Mouse (Mus musculus): ENCODE measurements around the gene Akap12. TPM values are rescaled to one million over a fixed set of nuclear protein-coding genes. Genes with fewer than 3 reads are reported as not detected.

The Akap12 gene
- polyA plus RNA-seq, 1 experiment = 14.1 TPM

- H3K4me1 ChIP-seq (ENCODE audit: control insufficient read depth, insufficient read depth, insufficient read length, low read length) = no peaks in the 10 kb centered on the region
- no peak overlapping the region for H3K27ac ChIP-seq (replicated peaks; ENCODE audit: low read depth, low read length)
- no peak overlapping the region for H3K4me3 ChIP-seq (ENCODE audit: insufficient read depth, low read depth, low read length)
Observed at GRCm38 (mm10) chr10:4370105-4370504, 103.9 kb downstream of the Akap12 start.

- H3K4me1 ChIP-seq (ENCODE audit: control insufficient read depth, insufficient read depth, insufficient read length, low read length) = no peaks in the 10 kb centered on the region; the same call in 1 of the 2 replicates
- no peak overlapping the region for H3K4me3 ChIP-seq (ENCODE audit: insufficient read depth, low read depth, low read length)
- H3K27ac ChIP-seq (replicated peaks; ENCODE audit: low read depth, low read length) = no peak overlapping the region
Observed at GRCm38 (mm10) chr10:4372011-4372410, 105.8 kb downstream of the Akap12 start.

- Histone ChIP-seq H3K27ac (replicated peaks; ENCODE audit: low read depth, low read length) (no peak overlapping the region), H3K4me3 (ENCODE audit: insufficient read depth, low read depth, low read length) (no peak overlapping the region), H3K4me1 (ENCODE audit: control insufficient read depth, insufficient read depth, insufficient read length, low read length) (no peaks in the 10 kb centered on the region; the same call in 1 of the 2 replicates)
Observed at GRCm38 (mm10) chr10:4373558-4373957, 107.4 kb downstream of the Akap12 start.

GRCm38 (mm10) chr10:4374239-4374638, 108.1 kb downstream of the Akap12 start:
- H3K27ac ChIP-seq (replicated peaks; ENCODE audit: low read depth, low read length) = no peak overlapping the region
- no peaks in the 10 kb centered on the region; the same call in 1 of the 2 replicates for H3K4me1 ChIP-seq (ENCODE audit: control insufficient read depth, insufficient read depth, insufficient read length, low read length)

GRCm38 (mm10) chr10:4374734-4375133, 108.6 kb downstream of the Akap12 start:
- Histone ChIP-seq H3K4me3 (ENCODE audit: insufficient read depth, low read depth, low read length) (no peak overlapping the region), H3K27ac (replicated peaks; ENCODE audit: low read depth, low read length) (no peak overlapping the region), H3K4me1 (ENCODE audit: control insufficient read depth, insufficient read depth, insufficient read length, low read length) (no peaks in the 10 kb centered on the region; the same call in 1 of the 2 replicates)

More at GRCm38 (mm10) chr10:4374239-4374638, 108.1 kb downstream of the Akap12 start:
- H3K4me3 ChIP-seq (ENCODE audit: insufficient read depth, low read depth, low read length) = no peak overlapping the region

- Histone ChIP-seq H3K4me1 (ENCODE audit: control insufficient read depth, insufficient read depth, insufficient read length, low read length) (no peaks in the 10 kb centered on the region; the same call in 1 of the 2 replicates), H3K27ac (replicated peaks; ENCODE audit: low read depth, low read length) (no peak overlapping the region), H3K4me3 (ENCODE audit: insufficient read depth, low read depth, low read length) (no peak overlapping the region)
Observed at GRCm38 (mm10) chr10:4375267-4375666, 109.1 kb downstream of the Akap12 start.

GRCm38 (mm10) chr10:4376461-4376860, 110.3 kb downstream of the Akap12 start:
- Histone ChIP-seq H3K27ac (replicated peaks; ENCODE audit: low read depth, low read length) (no peak overlapping the region), H3K4me3 (ENCODE audit: insufficient read depth, low read depth, low read length) (no peak overlapping the region), H3K4me1 (ENCODE audit: control insufficient read depth, insufficient read depth, insufficient read length, low read length) (no peaks in the 10 kb centered on the region; the same call in 1 of the 2 replicates)

- no peak overlapping the region for H3K4me3 ChIP-seq (ENCODE audit: insufficient read depth, low read depth, low read length)
- H3K4me1 ChIP-seq (ENCODE audit: control insufficient read depth, insufficient read depth, insufficient read length, low read length) = no peaks in the 10 kb centered on the region; the same call in 1 of the 2 replicates
- no peak overlapping the region for H3K27ac ChIP-seq (replicated peaks; ENCODE audit: low read depth, low read length)
Observed at GRCm38 (mm10) chr10:4376931-4377330, 110.8 kb downstream of the Akap12 start.

GRCm38 (mm10) chr10:4380748-4381147, 114.6 kb downstream of the Akap12 start:
- H3K4me3 ChIP-seq (ENCODE audit: insufficient read depth, low read depth, low read length) = no peak overlapping the region
- no peaks in the 10 kb centered on the region; the same call in 1 of the 2 replicates for H3K4me1 ChIP-seq (ENCODE audit: control insufficient read depth, insufficient read depth, insufficient read length, low read length)
- H3K27ac ChIP-seq (replicated peaks; ENCODE audit: low read depth, low read length) = no peak overlapping the region

GRCm38 (mm10) chr10:4384244-4384643, 118.1 kb downstream of the Akap12 start:
- H3K4me3 ChIP-seq (ENCODE audit: insufficient read depth, low read depth, low read length) = no peak overlapping the region
- H3K27ac ChIP-seq (replicated peaks; ENCODE audit: low read depth, low read length) = no peak overlapping the region
- H3K4me1 ChIP-seq (ENCODE audit: control insufficient read depth, insufficient read depth, insufficient read length, low read length) = peaks cover 4% of the 10 kb centered on the region

GRCm38 (mm10) chr10:4386609-4387591, 120.7 kb downstream of the Akap12 start:
- peaks cover 24% of the 10 kb centered on the region for H3K4me1 ChIP-seq (ENCODE audit: control insufficient read depth, insufficient read depth, insufficient read length, low read length)
- H3K27ac ChIP-seq (replicated peaks; ENCODE audit: low read depth, low read length) = peak overlapping the region; percentile 95
- peak overlapping the region; percentile 95 for H3K4me3 ChIP-seq (ENCODE audit: insufficient read depth, low read depth, low read length)

- H3K27ac ChIP-seq (replicated peaks; ENCODE audit: low read depth, low read length) = peak within 1 kb of the TSS; percentile 95
- H3K4me1 ChIP-seq (ENCODE audit: control insufficient read depth, insufficient read depth, insufficient read length, low read length) = peaks cover 25% of the 10 kb centered on the region
- peak within 1 kb of the TSS; percentile 95 for H3K4me3 ChIP-seq (ENCODE audit: insufficient read depth, low read depth, low read length)
Observed at GRCm38 (mm10) chr10:4387701-4388383, 121.7 kb downstream of the Akap12 start, which contains the start of gene Zbtb2. Gene Zbtb2, minus strand, starts transcription at chr10:4388108.

GRCm38 (mm10) chr10:4388384-4388745, 122.2 kb downstream of the Akap12 start:
- Histone ChIP-seq H3K4me3 (ENCODE audit: insufficient read depth, low read depth, low read length) (peak overlapping the region; percentile 95), H3K27ac (replicated peaks; ENCODE audit: low read depth, low read length) (no peak overlapping the region), H3K4me1 (ENCODE audit: control insufficient read depth, insufficient read depth, insufficient read length, low read length) (peaks cover 27% of the 10 kb centered on the region)

- Histone ChIP-seq H3K4me3 (ENCODE audit: insufficient read depth, low read depth, low read length) (peak overlapping the region; percentile 95), H3K4me1 (ENCODE audit: control insufficient read depth, insufficient read depth, insufficient read length, low read length) (peaks cover 27% of the 10 kb centered on the region), H3K27ac (replicated peaks; ENCODE audit: low read depth, low read length) (no peak overlapping the region)
Observed at GRCm38 (mm10) chr10:4389036-4389435, 122.9 kb downstream of the Akap12 start.

GRCm38 (mm10) chr10:4389461-4390112, 123.4 kb downstream of the Akap12 start:
- no peak overlapping the region for H3K27ac ChIP-seq (replicated peaks; ENCODE audit: low read depth, low read length)
- H3K4me1 ChIP-seq (ENCODE audit: control insufficient read depth, insufficient read depth, insufficient read length, low read length) = peaks cover 27% of the 10 kb centered on the region
- H3K4me3 ChIP-seq (ENCODE audit: insufficient read depth, low read depth, low read length) = peak overlapping the region; percentile 95

All from brown adipose tissue, adult 24 weeks (tissue).